Mouse (Mus musculus) hindlimb bud, embryonic 11.5 days (tissue): Measurements from ENCODE around the gene Ugdh.
A peak's percentile ranks its signal among the peaks of the same experiment; 100 is the strongest.
"Not testable (repeated sequence)": the region's sequence is repeated elsewhere in the genome, so short reads cannot be mapped to it uniquely, and the experiment has no call there.

Source experiments
- DNase-seq: peaks from one replicate; pipeline ENCODE4 v3.0.0-alpha.2; 2012; ENCODE audit warnings: low read depth, low spot score; ENCODE audit errors: extremely low spot score

The Ugdh gene

DNA sequence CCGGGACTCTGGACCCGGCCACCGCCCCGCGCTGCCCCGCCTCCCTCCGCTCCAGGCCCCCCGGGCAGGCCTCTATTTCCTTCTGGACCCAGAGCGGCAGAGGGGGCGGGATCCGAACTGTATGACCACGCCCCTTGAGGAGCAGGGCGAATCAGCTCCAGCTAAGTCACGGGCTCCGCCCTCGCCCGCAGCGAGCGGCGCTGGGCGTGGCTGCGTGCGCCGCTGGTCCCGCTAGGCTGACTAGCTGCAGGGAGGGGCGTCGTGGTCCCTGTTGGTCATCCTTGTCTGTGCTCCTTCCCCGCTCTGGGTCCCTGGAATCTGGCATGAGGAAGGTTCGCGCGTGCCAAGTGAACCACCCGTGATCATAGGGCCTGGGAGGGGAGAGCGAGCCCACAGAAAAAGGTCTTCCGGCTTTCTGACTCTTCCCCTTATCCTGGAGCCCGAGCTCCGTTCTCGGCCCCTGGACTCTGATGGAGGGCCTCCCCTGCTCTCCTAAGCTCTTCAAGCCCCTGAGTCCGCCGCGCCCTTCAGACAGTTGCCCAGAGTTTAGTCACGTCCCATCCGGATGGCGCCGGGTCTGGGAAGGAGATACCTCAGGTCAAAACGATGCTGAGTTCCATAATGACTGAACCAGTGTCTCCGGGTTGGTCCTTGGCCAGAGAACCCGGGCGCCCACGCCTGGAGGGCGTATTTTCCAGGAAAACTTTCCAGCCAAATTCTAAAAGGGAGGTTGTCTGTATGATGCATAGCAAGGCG lies at the start of gene Ugdh:
Gene Ugdh, minus strand, starts transcription at position 144 of the 756 bp plus-strand sequence.
- peak; percentile 86 for DNase-seq

DNA sequence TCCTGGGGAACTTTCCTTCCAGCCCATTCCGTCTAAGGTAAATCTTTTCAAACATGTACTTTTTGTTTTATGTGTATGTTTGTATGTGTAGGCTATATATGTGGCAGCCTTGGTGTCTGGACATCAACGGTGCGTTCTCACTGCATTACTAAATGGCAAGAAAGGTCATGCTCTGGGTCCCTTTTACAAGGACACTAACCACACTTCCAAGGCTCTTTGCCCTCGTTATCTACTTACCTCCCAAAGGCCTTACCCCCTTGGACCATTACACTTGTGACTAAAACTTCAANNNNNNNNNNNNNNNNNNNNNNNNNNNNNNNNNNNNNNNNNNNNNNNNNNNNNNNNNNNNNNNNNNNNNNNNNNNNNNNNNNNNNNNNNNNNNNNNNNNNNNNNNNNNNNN lies 47.2 kb upstream of the Ugdh start:
- DNase-seq: no peak

DNA sequence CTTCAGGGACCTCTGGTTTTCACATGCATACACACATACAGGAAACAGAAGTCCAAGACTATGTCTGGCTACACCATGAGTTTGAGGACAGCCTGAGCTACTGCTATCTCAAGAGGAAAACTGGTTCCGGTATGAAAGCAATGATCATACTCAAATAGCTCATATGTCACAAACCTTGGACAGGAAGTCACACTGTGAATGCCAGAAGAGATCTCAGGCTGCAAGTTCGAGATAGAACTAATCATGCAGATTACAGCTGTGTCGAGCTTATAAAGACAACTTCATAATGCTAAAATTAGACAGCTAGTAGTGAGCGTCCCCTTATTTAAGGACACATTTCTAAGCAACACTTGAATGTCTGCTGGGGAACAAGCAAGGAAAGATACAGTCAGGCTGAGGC lies 44.8 kb upstream of the Ugdh start:
- DNase-seq: no peak

DNA sequence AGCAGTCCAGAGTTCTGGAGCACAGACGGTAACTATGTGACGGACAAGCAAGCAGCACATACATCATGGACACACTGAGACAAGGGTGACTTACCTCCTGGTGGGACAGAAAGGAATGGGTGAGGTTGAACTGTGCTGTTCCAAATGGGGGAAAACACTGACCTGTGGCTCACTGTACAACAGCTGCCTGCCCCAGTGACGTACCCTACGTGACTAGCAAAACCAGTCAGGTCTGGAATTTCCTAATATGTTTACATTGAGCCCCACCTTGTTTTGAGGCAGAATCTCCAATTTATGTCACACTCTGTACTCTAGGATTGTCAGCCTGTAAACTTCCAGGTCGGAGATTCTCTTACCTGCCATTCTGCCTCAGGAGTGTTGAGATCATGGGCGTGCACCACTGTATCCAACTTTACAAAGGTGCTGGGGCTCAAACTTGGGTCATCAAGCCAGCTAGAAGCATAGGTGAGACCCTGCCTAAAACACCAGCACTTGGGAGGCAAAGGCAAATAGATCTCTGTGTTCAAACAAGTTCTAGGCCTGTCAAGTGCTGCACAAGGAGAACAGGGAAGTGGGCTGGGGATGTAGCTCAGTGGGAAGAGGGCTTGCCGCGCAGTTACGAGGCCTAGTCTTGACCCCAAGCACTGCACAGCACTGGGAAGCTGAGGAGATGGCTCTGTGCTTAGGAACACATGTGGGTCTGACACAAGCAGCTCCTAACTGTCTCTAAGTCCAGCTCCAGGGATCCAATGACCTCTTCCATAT lies 44.1 kb upstream of the Ugdh start:
- DNase-seq: no peak

DNA sequence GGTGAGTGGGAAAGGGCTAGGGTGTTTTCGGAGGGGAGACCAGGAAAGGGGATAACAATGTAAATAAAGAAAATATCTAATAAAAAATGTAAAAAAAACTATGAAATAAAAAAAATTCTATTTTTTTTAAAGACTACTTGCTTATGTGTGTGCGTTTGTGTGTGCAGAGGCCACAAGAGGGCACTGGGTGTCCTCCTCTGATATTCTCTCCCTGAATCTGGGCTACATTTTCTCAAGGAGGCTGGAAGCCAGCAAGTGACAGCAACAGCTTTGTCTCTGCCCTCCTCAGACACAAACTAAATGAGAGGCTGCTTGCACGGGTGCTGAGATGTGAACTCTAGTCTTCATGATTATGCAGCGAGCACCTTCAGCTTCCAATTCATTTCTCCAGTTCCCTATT lies 42.5 kb upstream of the Ugdh start:
- no peak for DNase-seq

DNA sequence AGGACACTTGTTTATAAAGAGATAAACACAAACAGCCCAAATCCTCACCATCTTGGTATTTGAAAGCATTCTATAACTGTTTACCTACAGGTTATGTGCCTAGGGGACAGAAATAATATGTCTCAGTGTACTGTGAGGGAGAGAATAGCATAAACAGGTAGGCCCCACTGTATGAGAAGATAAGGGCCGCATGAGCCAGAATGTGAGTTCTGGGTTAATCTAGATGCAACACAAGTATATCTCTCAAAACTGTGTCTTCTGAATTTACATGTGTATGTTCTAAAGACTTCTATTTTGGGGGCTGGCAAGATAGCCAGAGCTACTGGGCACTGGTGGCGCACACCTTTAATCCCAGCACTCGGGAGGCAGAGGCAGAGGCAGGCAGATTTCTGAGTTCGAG lies 41.0 kb upstream of the Ugdh start:
- not testable (repeated sequence) for DNase-seq

DNA sequence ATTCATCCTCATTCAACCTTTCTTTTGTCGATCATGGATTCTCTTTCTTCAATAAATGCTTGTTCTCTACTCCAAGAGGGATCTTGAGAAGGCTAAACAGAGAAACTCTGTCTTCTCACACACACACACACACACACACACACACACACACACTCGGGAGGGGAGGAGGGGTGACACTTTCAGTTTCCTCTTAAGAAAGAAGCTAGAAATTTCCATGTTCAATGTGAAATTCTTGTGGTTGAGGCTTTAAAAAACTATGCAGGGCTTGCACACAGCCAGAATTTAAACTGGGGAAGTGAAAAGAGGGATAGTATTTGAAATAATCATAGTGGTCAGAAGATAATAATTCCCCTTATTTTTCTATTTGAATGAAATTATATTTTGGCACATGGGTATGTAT lies 40.1 kb upstream of the Ugdh start:
- no peak for DNase-seq

DNA sequence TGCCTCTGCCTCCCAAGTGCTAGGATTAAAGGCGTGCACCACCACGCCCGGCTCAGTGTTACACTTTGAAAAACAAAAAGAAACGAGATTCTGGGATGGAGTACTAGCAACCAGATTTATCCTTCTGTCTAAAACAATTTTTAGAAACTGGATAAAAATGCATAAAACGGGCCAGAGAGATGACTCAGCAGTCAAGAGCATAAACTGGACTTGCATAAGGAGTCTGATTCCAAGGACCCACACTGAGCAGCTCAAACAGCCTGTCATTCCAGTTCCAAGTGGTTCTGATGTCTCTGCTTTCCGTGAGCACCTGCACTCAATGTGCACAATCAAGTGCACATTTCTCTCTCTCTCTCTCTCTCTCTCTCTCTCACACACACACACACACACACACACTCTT lies 34.0 kb upstream of the Ugdh start:
- no peak for DNase-seq

DNA sequence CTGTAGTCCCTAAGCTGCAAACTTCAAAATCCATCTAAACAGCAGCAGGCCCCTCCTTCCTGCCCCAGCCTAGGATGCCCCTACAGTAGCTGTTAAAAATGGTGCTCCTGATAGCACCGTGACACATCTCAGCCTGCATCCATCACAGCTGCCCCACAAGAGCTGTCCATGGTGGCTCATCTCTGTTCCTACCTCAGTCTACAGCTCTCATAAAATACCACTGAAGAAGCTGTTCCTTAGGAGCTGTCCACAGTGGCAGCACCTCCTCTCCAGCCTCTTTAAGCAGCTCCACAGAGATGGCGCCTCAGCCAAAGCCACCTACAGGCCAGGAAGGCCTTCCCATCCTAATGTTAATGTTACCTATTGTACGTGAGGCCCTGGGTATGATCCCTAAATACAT lies 31.2 kb upstream of the Ugdh start:
- no peak for DNase-seq

DNA sequence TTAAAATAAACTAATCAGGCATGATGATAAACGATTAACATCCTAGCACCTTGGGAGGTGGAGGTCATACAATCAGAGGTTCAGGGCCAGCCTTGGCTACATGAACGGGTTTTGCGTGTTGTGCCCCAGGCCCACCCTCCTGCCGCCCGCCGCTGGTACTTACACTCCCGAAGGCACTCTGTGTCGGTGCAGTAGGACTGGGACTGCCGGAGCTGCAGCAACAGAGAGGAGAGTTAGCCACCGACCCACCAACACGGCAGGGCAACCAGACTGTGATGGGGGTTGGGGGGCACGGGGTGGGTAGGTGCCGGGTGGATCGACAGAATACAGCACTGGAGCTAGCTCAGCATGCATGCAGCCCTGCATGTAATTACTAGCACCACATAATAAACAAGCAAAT lies 24.6 kb upstream of the Ugdh start:
- DNase-seq: no peak

DNA sequence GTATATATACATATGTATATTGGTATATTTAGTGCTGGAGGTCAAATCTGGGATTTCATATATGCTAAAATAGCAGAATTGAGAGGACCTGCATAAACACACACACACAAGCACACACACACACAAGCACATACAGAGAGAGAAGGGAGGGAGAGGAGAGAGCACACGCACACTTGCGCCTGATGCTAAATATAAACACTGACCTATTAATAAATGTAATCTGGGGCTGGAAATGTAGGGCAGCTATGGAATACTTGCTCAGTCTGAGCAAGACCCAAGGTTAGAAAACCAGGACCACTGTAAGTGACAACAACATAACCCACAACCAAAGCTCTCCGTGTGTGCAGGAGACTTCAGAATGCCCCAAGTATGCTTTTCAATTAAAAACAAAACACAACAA lies 23.7 kb upstream of the Ugdh start:
- DNase-seq: no peak

DNA sequence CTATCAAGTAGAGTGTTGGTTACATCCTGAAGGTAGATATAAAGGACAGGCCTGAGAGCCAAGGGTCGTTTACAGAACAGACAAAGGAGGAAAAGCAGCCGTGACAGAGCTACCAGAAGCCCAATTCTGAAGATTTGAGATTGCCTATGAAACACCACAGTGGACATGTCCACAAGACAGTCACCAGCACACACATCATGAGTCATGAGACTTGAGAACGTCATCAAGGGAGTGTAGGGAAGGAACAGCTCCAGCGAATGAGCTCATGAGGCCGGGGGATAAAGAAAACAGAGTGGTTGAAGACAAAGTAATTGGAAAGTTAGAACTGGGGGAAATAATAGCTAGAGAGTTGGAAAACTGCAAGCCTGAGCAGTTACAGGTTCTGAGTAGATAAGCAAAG lies 22.1 kb upstream of the Ugdh start:
- DNase-seq: no peak

DNA sequence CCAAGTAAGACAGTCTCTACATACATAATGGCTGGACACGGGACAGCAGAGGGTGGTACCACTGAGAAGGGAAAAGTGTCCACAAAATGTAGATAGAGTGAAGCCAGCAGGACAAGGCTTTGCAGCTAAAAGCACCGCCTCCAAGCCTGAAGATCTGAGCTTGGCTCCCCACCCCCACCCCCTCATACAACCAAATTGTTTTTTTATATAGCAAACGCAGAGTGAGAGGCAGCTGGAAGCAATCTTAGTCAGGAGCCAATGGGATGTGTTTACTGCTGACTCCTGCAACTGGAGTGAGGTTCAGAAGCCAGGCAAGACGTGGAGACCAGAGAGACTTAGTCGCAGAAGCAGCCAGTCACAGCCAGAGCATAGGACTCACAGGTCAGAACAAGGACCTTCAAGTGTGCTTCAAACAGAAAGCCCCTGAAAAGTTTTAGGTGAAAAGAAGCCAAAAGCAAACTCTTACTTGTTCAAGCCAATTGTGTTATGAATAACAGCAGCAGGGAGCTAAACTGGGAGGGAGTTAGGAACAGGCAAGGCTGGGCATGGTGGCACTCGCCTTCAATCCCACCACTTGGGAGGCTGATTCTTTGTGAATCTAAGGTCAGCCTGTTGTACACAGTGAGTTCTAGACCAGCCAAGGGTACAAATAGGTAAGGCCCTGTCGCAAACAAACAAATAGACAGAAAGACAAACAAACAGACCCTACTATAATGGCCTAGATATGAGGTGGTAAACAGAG lies 21.5 kb upstream of the Ugdh start:
- DNase-seq: peak; percentile 41

DNA sequence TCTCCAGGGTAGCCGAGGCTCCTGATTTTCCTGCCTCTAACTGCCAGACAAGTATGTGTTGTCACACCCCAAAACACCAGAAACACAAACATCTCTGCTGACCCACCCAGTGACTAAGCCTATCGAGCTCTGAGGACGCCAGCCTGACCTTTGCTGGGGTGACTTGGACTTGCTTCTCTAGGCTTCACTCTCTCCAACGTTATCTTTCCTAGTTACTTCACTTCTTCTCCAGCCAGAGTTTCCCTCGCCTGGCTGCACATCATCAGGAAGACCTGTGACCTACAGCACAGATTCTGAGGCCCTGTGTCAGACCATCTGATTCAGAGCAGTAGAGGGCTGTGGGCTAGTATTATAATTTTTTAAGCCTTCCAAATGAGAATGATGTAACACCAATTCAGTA lies 19.0 kb upstream of the Ugdh start:
- no peak for DNase-seq

DNA sequence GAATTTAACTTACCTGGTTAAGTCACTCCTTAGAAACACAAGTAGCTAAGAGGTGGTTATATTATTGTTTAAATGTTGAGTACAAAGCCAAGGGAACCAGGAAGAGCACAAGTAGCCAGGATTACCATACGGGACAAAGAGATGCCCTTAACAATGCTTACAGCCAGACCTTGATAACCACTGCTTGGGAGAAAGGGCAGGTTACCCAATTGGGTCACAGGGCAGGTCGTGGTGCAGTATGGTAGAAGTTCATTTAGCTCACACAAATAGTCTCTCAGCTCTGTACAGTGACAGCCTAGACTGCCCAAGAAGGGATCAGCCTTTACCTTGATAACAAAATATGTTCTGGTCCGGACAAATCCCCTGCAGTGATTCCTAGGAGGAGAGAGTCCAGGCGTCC lies 13.2 kb upstream of the Ugdh start:
- DNase-seq: no peak

DNA sequence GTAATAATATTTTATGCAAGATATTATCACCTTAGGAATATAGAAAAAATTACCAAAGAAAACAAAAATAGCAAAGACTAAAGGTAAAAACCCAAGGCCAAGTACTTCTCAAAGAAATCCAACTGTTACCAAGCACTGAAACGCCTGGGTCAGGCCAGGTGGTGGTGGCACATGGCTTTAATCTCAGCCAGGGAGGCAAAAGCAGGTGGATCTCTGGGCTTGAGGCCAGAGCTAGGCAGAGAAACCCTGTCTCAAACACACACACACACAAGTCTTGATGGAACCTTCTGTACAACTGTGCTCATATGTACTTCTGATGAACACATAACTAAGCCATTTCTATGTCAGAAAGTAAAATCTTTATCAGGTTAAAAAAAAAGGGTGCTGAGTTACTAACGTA lies 12.1 kb upstream of the Ugdh start:
- no peak for DNase-seq

DNA sequence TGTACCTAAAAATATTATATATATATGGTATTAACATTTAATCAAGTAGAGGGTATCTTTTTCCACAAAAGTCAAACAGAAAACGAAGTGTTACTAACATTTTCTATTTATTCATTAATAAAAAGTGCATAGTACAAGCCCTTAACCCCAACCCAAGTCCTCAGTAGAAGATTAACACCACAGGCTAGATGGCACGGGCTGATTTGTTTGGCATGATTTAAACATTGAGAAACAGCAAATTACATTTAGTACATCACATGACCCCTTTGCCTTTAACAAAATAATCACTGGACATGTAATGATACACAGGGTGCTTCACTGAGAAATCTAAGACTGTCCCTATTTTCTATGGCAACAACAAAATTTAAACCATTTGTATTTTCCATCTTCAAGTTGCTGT lies 11.0 kb upstream of the Ugdh start:
- DNase-seq: no peak

DNA sequence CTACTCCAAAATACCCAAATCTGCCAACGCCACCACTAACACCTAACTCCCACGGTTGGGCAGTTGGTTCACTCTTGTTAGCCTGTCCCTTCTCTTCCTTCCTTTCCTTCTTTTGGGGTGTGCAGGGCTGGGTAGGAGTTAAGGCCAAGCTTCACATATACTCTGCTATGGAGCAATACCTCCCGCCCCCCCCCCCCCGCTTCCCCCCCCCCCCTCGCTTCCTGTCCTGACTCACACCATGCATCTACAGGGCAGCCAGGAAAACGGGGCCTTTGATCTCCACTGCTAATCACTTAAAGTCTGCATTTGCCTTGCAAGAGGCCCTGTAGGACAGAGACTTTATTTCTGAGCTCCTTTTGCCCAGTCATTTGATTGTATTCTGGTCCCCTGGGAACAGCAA lies 9.2 kb upstream of the Ugdh start:
- DNase-seq: no peak

DNA sequence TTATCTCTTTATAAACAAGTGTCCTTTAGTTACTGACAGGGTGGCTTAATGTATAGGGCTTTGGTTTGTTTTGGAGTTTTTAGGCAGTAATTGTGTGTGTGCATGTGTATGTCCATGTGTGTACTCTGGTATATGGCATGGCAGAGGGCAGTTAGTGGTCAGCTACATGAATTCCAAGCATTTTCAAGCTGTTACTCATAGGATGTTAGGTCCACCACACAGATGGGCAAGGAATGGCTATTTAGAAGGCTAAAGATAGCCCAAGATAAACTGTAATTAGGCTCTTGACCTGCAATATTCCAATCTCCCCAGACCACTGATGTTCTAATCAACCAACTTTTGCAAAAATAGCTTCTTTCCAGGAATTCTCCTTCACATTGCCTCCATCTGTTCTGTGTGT lies 2.3 kb upstream of the Ugdh start:
- no peak for DNase-seq

DNA sequence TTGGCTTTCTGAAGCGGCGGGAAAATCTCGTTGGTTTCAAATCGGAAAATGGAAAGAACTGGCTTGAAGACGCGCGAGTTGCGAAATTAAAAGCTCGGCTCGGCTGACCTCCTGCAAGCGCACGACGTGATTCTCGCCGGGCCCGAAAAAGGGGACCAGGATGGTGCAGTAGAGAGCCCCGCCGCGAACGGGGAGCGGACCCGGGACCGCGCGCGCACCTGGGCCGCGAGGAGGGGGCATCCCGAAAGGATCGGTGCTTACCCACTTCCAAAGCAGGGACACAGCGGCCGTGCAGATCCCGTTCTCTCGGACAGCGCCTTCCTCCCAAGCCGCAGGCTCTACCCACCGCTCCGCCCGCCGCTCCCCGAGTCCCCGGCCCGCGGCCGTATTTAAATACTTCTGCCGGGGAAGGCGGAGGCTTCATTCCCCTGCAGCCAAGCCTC lies 365 bp downstream of the Ugdh start:
- no peak for DNase-seq

DNA sequence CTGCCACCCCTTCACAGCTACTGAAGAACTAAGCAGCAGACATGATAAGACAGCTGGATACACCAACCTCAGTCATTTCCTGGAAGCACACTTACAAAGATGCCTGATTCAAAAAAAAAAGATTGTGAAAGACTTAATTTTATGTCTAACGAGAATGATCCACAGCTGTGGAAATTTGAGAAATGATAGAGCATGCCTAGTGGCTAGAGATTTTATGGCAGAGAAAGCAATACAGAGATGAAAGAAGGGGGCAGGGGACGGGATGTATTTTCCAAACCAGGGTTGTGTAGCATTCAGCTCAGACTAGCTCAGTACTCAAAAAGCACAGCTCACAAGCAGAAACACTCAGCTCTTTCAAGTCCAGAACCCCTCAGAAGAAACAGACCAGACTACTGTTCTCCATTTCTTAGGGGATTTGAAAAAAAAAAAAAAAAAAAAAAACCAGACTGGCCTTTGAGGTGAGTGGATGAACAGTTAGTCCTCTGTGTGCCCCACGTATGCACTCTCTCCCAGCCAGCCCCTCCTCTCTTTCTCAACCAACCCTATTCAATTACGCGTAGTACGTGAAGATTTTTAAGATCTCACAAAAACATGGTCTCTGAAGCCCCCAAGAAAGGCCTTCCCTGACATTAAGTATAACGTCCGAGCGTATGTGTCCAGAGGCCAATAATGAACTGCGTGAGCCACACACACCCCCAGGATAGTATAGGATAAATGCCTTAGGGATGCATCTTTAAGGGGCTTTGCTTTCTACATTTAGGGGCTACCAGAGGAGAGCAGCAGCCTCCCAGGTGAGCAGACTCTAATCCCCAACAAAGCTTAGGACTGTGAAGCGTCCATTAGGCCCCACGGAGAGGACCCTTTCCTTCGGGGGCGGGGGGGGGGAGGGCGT lies 1.0 kb downstream of the Ugdh start:
- no peak for DNase-seq
